In the genomic region with DNA sequence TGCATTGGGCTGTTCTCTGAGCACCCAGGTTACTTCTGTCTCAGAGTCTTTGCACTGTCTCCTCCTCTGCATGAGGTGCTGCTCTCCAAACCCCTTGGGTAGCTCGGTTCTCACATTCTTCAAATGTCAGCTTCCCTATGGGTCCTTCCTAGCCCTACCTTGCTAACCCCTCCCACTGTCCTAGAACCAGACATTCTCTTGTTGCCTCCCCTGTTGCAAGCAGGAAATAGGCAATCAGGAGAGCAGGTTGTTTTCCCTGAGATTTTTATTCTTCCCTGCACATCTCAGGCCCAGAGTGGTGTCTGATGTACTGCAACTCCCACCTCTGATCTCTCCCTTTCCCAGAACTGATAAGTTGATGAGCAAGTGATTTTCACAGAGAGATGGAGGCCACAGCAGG, we compare ENCODE assay signal across 32 mouse cellular contexts. TPM values are rescaled to one million over a fixed set of nuclear protein-coding genes. Genes with fewer than 3 reads are reported as not detected.
"Had no signal": no experiment of that assay in that cellular context is flagged by ENCODE, and none has a peak within 500 bp of the region (broad histone marks: within the 10 kb centered on the region; RNA-seq: fewer than 3 reads in every experiment).

No protein-coding gene starts in this region.

- H3K27ac ChIP-seq: heart, adult 2 months; heart, embryonic 13.5 days; heart, embryonic 15.5 days; hindbrain, embryonic 15.5 days; hindbrain, postnatal 0 days; kidney, embryonic 15.5 days; kidney, postnatal 0 days; limb, embryonic 13.5 days; limb, embryonic 15.5 days; liver, embryonic 12.5 days had no signal

- H3K4me3 ChIP-seq: heart, adult 2 months; heart, embryonic 13.5 days; heart, embryonic 15.5 days; hindbrain, embryonic 13.5 days; hindbrain, embryonic 15.5 days; kidney, embryonic 15.5 days; limb, embryonic 13.5 days; limb, embryonic 15.5 days; liver, embryonic 12.5 days had no signal

- DNase-seq: gastrocnemius, postnatal 14 days; gastrocnemius, postnatal 36 days; heart, adult 11 months; heart, adult 2 months; heart, postnatal 14 days; heart, postnatal 36 days; kidney, adult 11 months; kidney, adult 2 months; kidney, adult 9 months; kidney, postnatal 14 days; kidney, postnatal 36 days; layer of hippocampus, adult 9-11 months; layer of hippocampus, postnatal 36 days; left cerebral cortex, postnatal 4 days had no signal

- ATAC-seq: hindbrain, postnatal 0 days; intestine, embryonic 16.5 days; liver, embryonic 12.5 days had no signal

- H3K27me3 ChIP-seq: hindbrain, embryonic 15.5 days; kidney, embryonic 15.5 days; limb, embryonic 13.5 days; limb, embryonic 15.5 days had no signal

- H3K9ac ChIP-seq: heart, embryonic 13.5 days; heart, embryonic 15.5 days; hindbrain, embryonic 13.5 days; hindbrain, embryonic 15.5 days; kidney, embryonic 15.5 days; limb, embryonic 13.5 days; limb, embryonic 15.5 days; liver, embryonic 12.5 days had no signal

- H3K4me1 ChIP-seq: heart, embryonic 13.5 days; heart, embryonic 15.5 days; limb, embryonic 15.5 days had no signal

- H3K9me3 ChIP-seq: heart, embryonic 13.5 days; heart, embryonic 15.5 days; hindbrain, embryonic 13.5 days; hindbrain, embryonic 15.5 days; kidney, embryonic 15.5 days; limb, embryonic 13.5 days; limb, embryonic 15.5 days; liver, embryonic 12.5 days had no signal

- H3K36me3 ChIP-seq: heart, embryonic 13.5 days; heart, embryonic 15.5 days; hindbrain, embryonic 13.5 days; hindbrain, embryonic 15.5 days; kidney, embryonic 15.5 days; limb, embryonic 13.5 days; limb, embryonic 15.5 days; liver, embryonic 12.5 days had no signal

- H3K4me2 ChIP-seq: heart, embryonic 11.5 days; heart, embryonic 13.5 days; heart, embryonic 15.5 days; hindbrain, embryonic 13.5 days; hindbrain, embryonic 15.5 days; kidney, embryonic 15.5 days; limb, embryonic 13.5 days; limb, embryonic 15.5 days; liver, embryonic 12.5 days had no signal

RNA-seq across cellular contexts. Expression of a gene that starts 56.2 kb away (rescaled TPM):
- total RNA-seq: gastrocnemius, adult 18-20 months; gastrocnemius, adult 8-10 months; gastrocnemius, postnatal 14 days; gastrocnemius, postnatal 36 days; heart, adult 2 months; heart, postnatal 14 days; heart, postnatal 36 days; hematopoietic stem cell, adult 5-6 weeks; liver, adult 2 months had no signal
- polyA plus RNA-seq: heart, embryonic 11.5 days; heart, embryonic 13.5 days; heart, postnatal 0 days; limb, embryonic 11.5 days; liver, embryonic 12.5 days had no signal
